ENCODE assay signal across 8 mouse cellular contexts in the genomic region with DNA sequence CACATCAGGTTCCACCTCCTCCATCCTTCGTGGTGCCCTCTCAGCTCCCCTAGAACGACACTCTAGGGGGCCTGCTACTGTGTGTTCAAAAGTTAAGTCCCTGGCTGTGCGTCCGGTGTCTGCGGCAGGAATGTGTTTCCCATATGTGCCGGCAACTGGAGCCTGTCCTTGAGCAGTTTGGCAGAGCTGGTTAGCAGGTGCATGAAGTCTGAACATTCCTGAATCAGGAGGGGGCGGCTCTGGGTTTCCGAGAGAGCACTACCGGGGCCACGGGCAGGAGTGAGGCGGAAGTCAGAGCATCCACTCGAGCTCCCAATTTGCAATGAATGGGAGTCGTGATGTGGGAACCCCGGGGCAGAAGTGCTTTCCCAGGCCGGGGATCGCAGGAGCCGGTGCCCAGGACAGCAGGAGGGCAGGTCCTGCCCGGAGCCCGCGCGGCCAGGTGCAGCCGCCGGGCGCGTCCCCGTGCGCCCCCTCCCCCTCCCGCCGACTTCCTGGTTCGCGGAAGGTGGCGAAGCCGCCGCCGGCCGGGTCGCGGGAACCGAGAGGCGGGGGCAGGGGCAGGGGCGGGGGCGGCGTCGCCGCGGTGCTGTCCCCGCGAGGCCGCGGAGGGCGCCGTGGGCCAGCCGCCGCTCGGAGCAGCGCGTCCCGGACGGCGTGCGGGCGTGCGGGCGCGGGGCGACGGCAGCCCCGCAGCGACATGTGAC. TPM values are rescaled to one million over a fixed set of nuclear protein-coding genes. Genes with fewer than 3 reads are reported as not detected.
DNase-seq lines count a peak whose midpoint lies in the region; ATAC-seq and TF ChIP-seq lines count a peak whose summit lies in the region.

Gene Dennd1b, plus strand, starts transcription at position 275 of the 707 bp plus-strand sequence.

- 0 out of 2 replicates have a peak, but pooled peaks cover 6% of the 10 kb centered on the region for H3K4me1 ChIP-seq in forebrain, embryonic 12.5 days
- peaks cover 28% of the 10 kb centered on the region for H3K4me1 ChIP-seq in heart, embryonic 16.5 days (ENCODE audit: control insufficient read depth, insufficient read depth, low read length)
- peaks cover 0 to 19% of the 10 kb centered on the region in 2 experiments; a peak in 2 of 4 replicates for H3K4me1 ChIP-seq in liver, embryonic 14.5 days (replicated peaks; ENCODE audit: control insufficient read depth in 2 of 2, insufficient read depth in 2 of 2, low read length in 1 of 2)
- H3K4me1 ChIP-seq in stomach, embryonic 15.5 days: 0 out of 2 replicates have a peak, but pooled peaks cover 7% of the 10 kb centered on the region

- H3K9ac ChIP-seq in forebrain, embryonic 12.5 days: peak within 1 kb of the TSS; percentile 93
- peak within 1 kb of the TSS; percentile 89 for H3K9ac ChIP-seq in heart, embryonic 16.5 days (ENCODE audit: low read length)
- H3K9ac ChIP-seq in liver, embryonic 14.5 days (replicated peaks): peak within 1 kb of the TSS; percentile 77
- peak within 1 kb of the TSS; percentile 68 for H3K9ac ChIP-seq in stomach, embryonic 15.5 days

- peak within 1 kb of the TSS; percentile 89 for H3K27ac ChIP-seq in forebrain, embryonic 12.5 days
- peak within 1 kb of the TSS; percentile 95 for H3K27ac ChIP-seq in heart, embryonic 16.5 days (ENCODE audit: low read length)
- H3K27ac ChIP-seq in liver, embryonic 14.5 days: peak within 1 kb of the TSS; percentile 31
- H3K27ac ChIP-seq in stomach, embryonic 15.5 days: peak within 1 kb of the TSS; percentile 89

- DNase-seq in brain, embryonic 14.5 days (ENCODE audit: low read depth): peak; percentile 76
- peak; percentile 72 to 87 for DNase-seq in kidney, postnatal 25 days
- peak in 1 of 3 experiments; percentile 23 for DNase-seq in liver, embryonic 14.5 days (ENCODE audit: low read depth in 3 of 3, low spot score in 3 of 3)
- DNase-seq in neural tube, embryonic 10.5 days (ENCODE audit: extremely low spot score, low spot score): peak; percentile 77

- peak within 1 kb of the TSS; percentile 87 for H3K4me3 ChIP-seq in forebrain, embryonic 12.5 days (replicated peaks)
- peak within 1 kb of the TSS; percentile 85 for H3K4me3 ChIP-seq in heart, embryonic 16.5 days (ENCODE audit: low read length)
- H3K4me3 ChIP-seq in liver, embryonic 14.5 days (ENCODE audit: insufficient read depth in 1 of 2, low read depth in 2 of 2, low read length in 2 of 2): peak within 1 kb of the TSS; percentile 71 to 87
- peak within 1 kb of the TSS; percentile 87 for H3K4me3 ChIP-seq in stomach, embryonic 15.5 days (replicated peaks)

- H3K9me3 ChIP-seq in forebrain, embryonic 12.5 days: no peaks in the 10 kb centered on the region
- no peaks in the 10 kb centered on the region for H3K9me3 ChIP-seq in heart, embryonic 16.5 days (replicated peaks; ENCODE audit: control insufficient read depth, low read length)
- no peaks in the 10 kb centered on the region for H3K9me3 ChIP-seq in liver, embryonic 14.5 days (ENCODE audit: control insufficient read depth, low read length)
- H3K9me3 ChIP-seq in stomach, embryonic 15.5 days: no peaks in the 10 kb centered on the region

- H3K36me3 ChIP-seq in forebrain, embryonic 12.5 days (replicated peaks): no peaks in the 10 kb centered on the region; the same call in 1 of the 2 replicates
- H3K36me3 ChIP-seq in heart, embryonic 16.5 days (ENCODE audit: control insufficient read depth, insufficient read depth): no peaks in the 10 kb centered on the region; the same call in 1 of the 2 replicates
- no peaks in the 10 kb centered on the region for H3K36me3 ChIP-seq in liver, embryonic 14.5 days (replicated peaks; ENCODE audit: control insufficient read depth, insufficient read depth, low read depth)
- H3K36me3 ChIP-seq in stomach, embryonic 15.5 days: no peaks in the 10 kb centered on the region

- peak; percentile 69 for ATAC-seq in CD4-positive, CD25-positive, alpha-beta regulatory T cell, adult 4 months
- ATAC-seq in forebrain, embryonic 12.5 days (ENCODE audit: low FRiP score): peak; percentile 89
- peak; percentile 67 for ATAC-seq in heart, embryonic 16.5 days (replicated peaks; ENCODE audit: extremely low read depth, insufficient read depth, low FRiP score)
- peak; percentile 72 for ATAC-seq in liver, embryonic 14.5 days (ENCODE audit: insufficient read depth)
- peak; percentile 77 for ATAC-seq in stomach, embryonic 15.5 days (ENCODE audit: insufficient read depth, low FRiP score, low read depth)

- peak within 1 kb of the TSS; percentile 71 for H3K4me2 ChIP-seq in forebrain, embryonic 12.5 days
- peak within 1 kb of the TSS; percentile 65 for H3K4me2 ChIP-seq in heart, embryonic 16.5 days (ENCODE audit: low read depth, low read length)
- H3K4me2 ChIP-seq in liver, embryonic 14.5 days (ENCODE audit: low read depth): peak within 1 kb of the TSS; percentile 70
- H3K4me2 ChIP-seq in stomach, embryonic 15.5 days: peak within 1 kb of the TSS; percentile 75

- TF ChIP-seq POLR2A in brain, embryonic 14.5 days (IDR thresholded peaks at IDR 0.05; ENCODE audit: borderline replicate concordance, extremely low read depth, insufficient read depth, insufficient read length, poor library complexity, severe bottlenecking): no peak

- H3K27me3 ChIP-seq in forebrain, embryonic 12.5 days: 0 out of 2 replicates have a peak, but pooled peaks cover 3% of the 10 kb centered on the region
- no peaks in the 10 kb centered on the region for H3K27me3 ChIP-seq in heart, embryonic 16.5 days (ENCODE audit: control insufficient read depth, insufficient read depth, low read length)
- no peaks in the 10 kb centered on the region for H3K27me3 ChIP-seq in liver, embryonic 14.5 days (ENCODE audit: control insufficient read depth, insufficient read depth, low read length)
- H3K27me3 ChIP-seq in stomach, embryonic 15.5 days (replicated peaks): no peaks in the 10 kb centered on the region

- TF ChIP-seq EP300 in liver, embryonic 14.5 days (IDR thresholded peaks at IDR 0.05; ENCODE audit: low read depth): no peak

- WGBS in forebrain, embryonic 12.5 days: 2% methylated on average over 39 of the region's 69 CpGs
- whole genome bisulfite sequencing in heart, embryonic 16.5 days: under 1% methylated on average over 52 of the region's 69 CpGs
- under 1% methylated on average over 32 of the region's 69 CpGs for WGBS in liver, embryonic 14.5 days (ENCODE audit: insufficient replicate concordance)
- under 1% methylated on average over 47 of the region's 69 CpGs for WGBS in stomach, embryonic 15.5 days

- no peak for TF ChIP-seq CTCF in brain, embryonic 14.5 days (IDR thresholded peaks at IDR 0.05; ENCODE audit: borderline replicate concordance, extremely low read depth, insufficient read depth, insufficient read length)
- no peak; the same call in none of the 2 replicates for TF ChIP-seq CTCF in liver, embryonic 14.5 days (IDR thresholded peaks at IDR 0.05; ENCODE audit: low read depth)

RNA-seq across cellular contexts. Expression of gene Dennd1b, which starts in this region (rescaled TPM):
- 10 to 100 TPM; 17.0 to 23.0 TPM for polyA plus RNA-seq in CD4-positive, CD25-positive, alpha-beta regulatory T cell, adult 4 months (2017; shearing (Covaris generic))
- polyA plus RNA-seq in brain, embryonic 14.5 days (2012; rRNA removed): 4.8 and 7.2 TPM in 2 replicates
- polyA plus RNA-seq in forebrain, embryonic 12.5 days (2016; fragmentation: Nextera tagmentation; extraction: Ambion mirVana): 12.9 and 14.5 TPM in 2 replicates
- 10.0 and 13.0 TPM in 2 replicates for polyA plus RNA-seq in heart, embryonic 16.5 days (2015; fragmentation: Nextera tagmentation; extraction: Ambion mirVana)
- 0.62 and 0.78 TPM in 2 replicates for polyA plus RNA-seq in liver, embryonic 14.5 days (2012; rRNA removed)
- 2.2 and 2.3 TPM in 2 replicates for polyA plus RNA-seq in liver, embryonic 14.5 days (2014; fragmentation: Nextera tagmentation; extraction: Ambion mirVana)
- 10.5 and 11.8 TPM in 2 replicates for polyA plus RNA-seq in stomach, embryonic 15.5 days (2015; fragmentation: Nextera tagmentation; extraction: Ambion mirVana)

Comparison
In these comparisons a context has a peak if more than half of its experiments do, and no peak if none do; other contexts are left out.
1. H3K27ac ChIP-seq: peak in every context shown above with its lines; median percentile 95 in heart, embryonic 16.5 days; 89 in forebrain, embryonic 12.5 days; 89 in stomach, embryonic 15.5 days; 31 in liver, embryonic 14.5 days.